Mouse (Mus musculus) right cerebral cortex, postnatal 4 days (tissue): ENCODE measurements at regions not wholly inside any gene's neighbourhood (a gene's known extent, or its start where the extent isn't known, plus 50 kb on each side); places are given as distances from the start of the nearest gene placed in this dataset.
A peak's percentile ranks its signal among the peaks of the same experiment; 100 is the strongest.
"Not testable (repeated sequence)": the region's sequence is repeated elsewhere in the genome, so short reads cannot be mapped to it uniquely, and the experiment has no call there.

Experiments
- DNase-seq: peaks from one replicate; pipeline ENCODE4 v3.0.0-alpha.2; 2022

- peak; percentile 2 for DNase-seq
These were observed 569.0 kb downstream of the Lrriq3 start for GRCm38 (mm10) chr3:155662280-155662679.

GRCm38 (mm10) chr3:155672558-155672957, 579.3 kb downstream of the Lrriq3 start:
- no peak for DNase-seq

- no peak for DNase-seq
These were observed 587.0 kb downstream of the Lrriq3 start for GRCm38 (mm10) chr3:155680200-155680599.

- DNase-seq: no peak
These were observed 589.9 kb downstream of the Lrriq3 start for GRCm38 (mm10) chr3:155682921-155683813.

GRCm38 (mm10) chr3:155688358-155688757, 595.1 kb downstream of the Lrriq3 start:
- DNase-seq: peak; percentile 19

GRCm38 (mm10) chr3:155723011-155723510, 629.8 kb downstream of the Lrriq3 start:
- no peak for DNase-seq

- DNase-seq: no peak
These were observed 649.2 kb downstream of the Lrriq3 start for GRCm38 (mm10) chr3:155742421-155742820.

GRCm38 (mm10) chr3:155746601-155747000, 653.4 kb downstream of the Lrriq3 start:
- DNase-seq: not testable (repeated sequence)

- DNase-seq: no peak
These were observed 654.3 kb downstream of the Lrriq3 start for GRCm38 (mm10) chr3:155747511-155747910.

GRCm38 (mm10) chr3:155757285-155757684, 664.1 kb downstream of the Lrriq3 start:
- no peak for DNase-seq

- DNase-seq: no peak
These were observed 682.8 kb downstream of the Lrriq3 start for GRCm38 (mm10) chr3:155776019-155776418.

GRCm38 (mm10) chr3:155777025-155777424, 683.8 kb downstream of the Lrriq3 start:
- DNase-seq: no peak

GRCm38 (mm10) chr3:155815693-155816092, 722.5 kb downstream of the Lrriq3 start:
- DNase-seq: no peak

- no peak for DNase-seq
These were observed 731.6 kb downstream of the Lrriq3 start for GRCm38 (mm10) chr3:155824863-155825262.

- no peak for DNase-seq
These were observed 695.3 kb upstream of the Negr1 start for GRCm38 (mm10) chr3:155866286-155866685.

- no peak for DNase-seq
These were observed 685.9 kb upstream of the Negr1 start for GRCm38 (mm10) chr3:155875696-155876095.

GRCm38 (mm10) chr3:155878401-155878800, 683.2 kb upstream of the Negr1 start:
- no peak for DNase-seq

- no peak for DNase-seq
These were observed 680.9 kb upstream of the Negr1 start for GRCm38 (mm10) chr3:155880722-155881121.

- DNase-seq: no peak
These were observed 645.6 kb upstream of the Negr1 start for GRCm38 (mm10) chr3:155915981-155916380.

- DNase-seq: no peak
These were observed 618.7 kb upstream of the Negr1 start for GRCm38 (mm10) chr3:155942896-155943295.

- DNase-seq: no peak
These were observed 617.4 kb upstream of the Negr1 start for GRCm38 (mm10) chr3:155944042-155944735.

- DNase-seq: no peak
These were observed 616.4 kb upstream of the Negr1 start for GRCm38 (mm10) chr3:155945188-155945587.

GRCm38 (mm10) chr3:155962496-155962895, 599.1 kb upstream of the Negr1 start:
- not testable (repeated sequence) for DNase-seq

GRCm38 (mm10) chr3:155979636-155980035, 582.0 kb upstream of the Negr1 start:
- DNase-seq: no peak
